Mouse (Mus musculus) CD8-positive naive resting alpha-beta T cell, adult 2 months (primary cell): ENCODE results near the gene Pou3f1.

Experiments
- DNase-seq, 2 experiments: peaks; one replicate each; pipeline ENCODE4 v3.0.0; 2022; ENCODE audit warnings: low read depth in 2 of 2, low spot score in 2 of 2

The Pou3f1 gene

GRCm38 (mm10) chr4:124656854-124657650 lies 445 bp downstream of the Pou3f1 start:
- no peak for DNase-seq

GRCm38 (mm10) chr4:124657781-124658180 lies 1.2 kb downstream of the Pou3f1 start:
- DNase-seq: peak in 1 of 2 experiments; percentile 7

- no peak for DNase-seq
Observed at GRCm38 (mm10) chr4:124658412-124658851, 1.8 kb downstream of the Pou3f1 start.

- no peak for DNase-seq
Observed at GRCm38 (mm10) chr4:124659251-124660217, 2.9 kb downstream of the Pou3f1 start.

- no peak for DNase-seq
Observed at GRCm38 (mm10) chr4:124660603-124661002, 4.0 kb downstream of the Pou3f1 start.

- DNase-seq: no peak
Observed at GRCm38 (mm10) chr4:124663034-124663433, 6.4 kb downstream of the Pou3f1 start.

- DNase-seq: no peak
Observed at GRCm38 (mm10) chr4:124664185-124664584, 7.6 kb downstream of the Pou3f1 start.

- DNase-seq: no peak
Observed at GRCm38 (mm10) chr4:124664604-124665003, 8.0 kb downstream of the Pou3f1 start.

- no peak for DNase-seq
Observed at GRCm38 (mm10) chr4:124667476-124668033, 10.9 kb downstream of the Pou3f1 start.

- DNase-seq: no peak
Observed at GRCm38 (mm10) chr4:124668078-124668477, 11.5 kb downstream of the Pou3f1 start.

- no peak for DNase-seq
Observed at GRCm38 (mm10) chr4:124670232-124670631, 13.6 kb downstream of the Pou3f1 start.

GRCm38 (mm10) chr4:124671583-124671982 lies 15.0 kb downstream of the Pou3f1 start:
- DNase-seq: no peak

- DNase-seq: no peak
Observed at GRCm38 (mm10) chr4:124672347-124673320, 16.0 kb downstream of the Pou3f1 start.

GRCm38 (mm10) chr4:124674334-124675032 lies 17.9 kb downstream of the Pou3f1 start:
- DNase-seq: no peak

- DNase-seq: peak in 1 of 2 experiments; percentile 15
Observed at GRCm38 (mm10) chr4:124675037-124675436, 18.4 kb downstream of the Pou3f1 start.

GRCm38 (mm10) chr4:124675958-124676357 lies 19.4 kb downstream of the Pou3f1 start:
- DNase-seq: no peak

- DNase-seq: no peak
Observed at GRCm38 (mm10) chr4:124682270-124682669, 25.7 kb downstream of the Pou3f1 start.

GRCm38 (mm10) chr4:124683474-124683873 lies 26.9 kb downstream of the Pou3f1 start:
- no peak for DNase-seq

- DNase-seq: no peak
Observed at GRCm38 (mm10) chr4:124685004-124685403, 28.4 kb downstream of the Pou3f1 start.

- DNase-seq: no peak
Observed at GRCm38 (mm10) chr4:124685453-124685852, 28.8 kb downstream of the Pou3f1 start.
